Mouse (Mus musculus): ENCODE measurements around the gene Tmem132b. TPM values are rescaled to one million over a fixed set of nuclear protein-coding genes. Genes with fewer than 3 reads are reported as not detected.

The Tmem132b gene
- polyA plus RNA-seq, 1 experiment from 2014 or later: 0.64 TPM

DNA sequence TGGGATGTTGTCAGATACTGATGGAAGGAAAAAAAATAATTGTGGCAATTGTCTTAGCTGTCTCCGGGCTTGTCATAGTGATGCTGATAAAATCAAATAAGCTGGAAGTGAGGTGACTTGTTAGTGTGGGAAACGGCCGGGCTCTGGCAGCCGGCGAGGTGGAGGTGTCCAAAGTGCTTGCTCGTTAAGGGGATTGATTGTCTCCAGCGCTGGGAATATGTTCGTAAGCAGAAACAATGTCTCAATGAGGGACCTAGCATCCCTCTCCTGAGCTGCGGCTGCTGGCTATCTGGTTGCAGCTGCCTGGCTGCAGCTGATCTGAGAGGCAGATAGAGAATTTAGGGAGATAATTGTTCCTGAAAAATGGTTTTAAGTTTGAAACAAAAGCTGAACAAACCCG, 161.0 kb downstream of the Tmem132b start:
- Histone ChIP-seq H3K27ac (no peak overlapping the region), H3K36me3 (no peaks in the 10 kb centered on the region), H3K4me3 (no peak overlapping the region), H3K9ac (no peak overlapping the region), H3K9me3 (no peaks in the 10 kb centered on the region), H3K4me2 (replicated peaks) (no peak overlapping the region), H3K27me3 (no peaks in the 10 kb centered on the region), H3K4me1 (no peaks in the 10 kb centered on the region)
- ATAC-seq (ENCODE audit: insufficient number of reproducible peaks, insufficient read depth, low FRiP score, low TSS enrichment): no peak
- WGBS: 53% methylated on average over 10 of the region's 10 CpGs

DNA sequence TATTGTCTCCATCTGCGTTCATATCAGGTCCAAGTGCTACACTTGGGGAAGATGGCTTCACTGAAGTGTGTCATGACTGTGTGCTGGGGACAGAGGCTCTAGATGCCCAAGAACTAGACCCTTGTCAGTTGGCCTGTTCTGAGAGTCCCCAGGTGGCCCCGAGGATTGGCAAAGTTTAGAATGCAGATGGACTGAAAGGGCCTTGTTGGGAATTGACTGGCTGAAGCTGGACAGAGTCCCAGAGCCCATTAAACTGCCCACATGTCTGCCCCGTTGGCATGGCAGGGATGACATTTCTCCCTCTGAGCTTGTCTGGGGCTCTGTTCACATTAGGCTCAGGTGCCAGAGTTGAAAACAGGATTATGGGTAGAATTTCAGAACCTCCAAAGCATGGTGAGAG, 167.8 kb downstream of the Tmem132b start:
- Histone ChIP-seq H3K36me3 (no peaks in the 10 kb centered on the region), H3K27me3 (no peaks in the 10 kb centered on the region), H3K9me3 (no peaks in the 10 kb centered on the region), H3K4me3 (no peak overlapping the region), H3K27ac (no peak overlapping the region), H3K4me2 (replicated peaks) (no peak overlapping the region), H3K4me1 (no peaks in the 10 kb centered on the region), H3K9ac (no peak overlapping the region)
- ATAC-seq (ENCODE audit: insufficient number of reproducible peaks, insufficient read depth, low FRiP score, low TSS enrichment): no peak
- WGBS: 79% methylated on average over 3 of the region's 3 CpGs

DNA sequence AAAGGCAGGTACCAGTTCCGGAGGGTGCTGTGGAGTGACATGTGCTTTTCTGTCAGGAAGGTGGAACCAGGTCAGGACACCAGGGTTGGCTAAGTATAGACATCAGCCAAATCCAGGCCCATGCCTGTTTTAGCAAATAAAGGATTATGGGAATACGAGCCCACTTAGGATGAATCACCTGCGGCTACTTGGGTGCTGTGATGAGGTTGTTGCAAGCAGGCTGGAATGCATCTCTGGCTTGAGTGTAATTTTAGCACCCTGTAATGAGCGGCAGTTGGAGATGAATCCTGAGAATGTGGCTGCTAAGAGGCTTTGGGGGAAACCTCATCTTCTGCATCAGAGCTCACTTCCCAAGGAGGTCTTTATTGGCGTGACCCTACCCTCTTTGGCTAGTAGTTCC, 168.7 kb downstream of the Tmem132b start:
- H3K9me3 ChIP-seq: no peaks in the 10 kb centered on the region
- H3K36me3 ChIP-seq: no peaks in the 10 kb centered on the region
- no peaks in the 10 kb centered on the region for H3K27me3 ChIP-seq
- no peak overlapping the region for H3K4me3 ChIP-seq
- no peak overlapping the region for H3K4me2 ChIP-seq (replicated peaks)
- 81% methylated on average over 5 of the region's 5 CpGs for whole genome bisulfite sequencing
- H3K9ac ChIP-seq: no peak overlapping the region
- no peaks in the 10 kb centered on the region for H3K4me1 ChIP-seq
- H3K27ac ChIP-seq: no peak overlapping the region
- ATAC-seq (ENCODE audit: insufficient number of reproducible peaks, insufficient read depth, low FRiP score, low TSS enrichment): no peak

DNA sequence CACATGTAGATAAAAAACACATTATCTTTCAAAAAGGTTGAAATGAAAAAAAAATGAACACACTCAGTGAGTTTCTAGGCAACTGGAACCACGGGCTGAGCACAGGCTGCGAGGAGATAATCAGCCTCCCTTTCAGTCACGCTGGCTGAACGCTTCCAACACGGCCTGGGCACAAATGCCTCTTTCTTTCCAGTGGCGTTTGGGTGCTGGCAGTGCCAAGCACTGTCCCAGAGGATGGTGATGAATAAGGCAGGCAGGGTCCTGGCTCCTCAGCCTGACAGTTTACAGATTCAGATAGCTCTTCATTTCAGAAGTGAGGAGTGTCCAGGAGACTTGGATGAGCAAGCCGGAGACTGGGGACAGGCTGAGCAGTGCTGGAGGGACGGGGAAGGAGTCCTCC, 173.8 kb downstream of the Tmem132b start:
- WGBS: 73% methylated on average over 8 of the region's 8 CpGs
- Histone ChIP-seq H3K4me1 (no peaks in the 10 kb centered on the region), H3K27me3 (no peaks in the 10 kb centered on the region), H3K4me3 (no peak overlapping the region), H3K9me3 (no peaks in the 10 kb centered on the region), H3K27ac (no peak overlapping the region), H3K4me2 (replicated peaks) (no peak overlapping the region), H3K9ac (no peak overlapping the region), H3K36me3 (no peaks in the 10 kb centered on the region)
- ATAC-seq (ENCODE audit: insufficient number of reproducible peaks, insufficient read depth, low FRiP score, low TSS enrichment): no peak

DNA sequence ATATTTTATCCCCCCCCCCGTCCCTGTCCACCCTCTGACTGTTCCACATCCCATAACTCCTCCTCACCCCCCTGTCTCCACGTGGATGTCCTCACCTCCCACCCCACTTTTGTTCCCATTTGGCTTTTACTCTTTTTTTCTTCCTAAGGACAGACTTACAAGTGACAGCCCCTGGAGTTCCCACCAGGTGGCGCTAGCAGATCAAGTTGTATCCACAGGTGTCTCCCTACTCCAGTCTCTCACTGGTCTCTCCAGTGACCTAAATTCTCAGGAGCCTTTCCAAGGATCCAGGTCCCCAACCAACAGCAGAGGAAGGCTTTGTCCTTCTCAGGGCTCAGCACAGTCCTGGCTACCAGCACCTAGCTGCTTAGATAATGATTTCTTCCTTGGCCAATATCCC, 177.6 kb downstream of the Tmem132b start:
- Histone ChIP-seq H3K4me3 (no peak overlapping the region), H3K27me3 (no peaks in the 10 kb centered on the region), H3K4me1 (no peaks in the 10 kb centered on the region), H3K9ac (no peak overlapping the region), H3K36me3 (no peaks in the 10 kb centered on the region), H3K27ac (no peak overlapping the region), H3K4me2 (replicated peaks) (no peak overlapping the region), H3K9me3 (peaks cover 4% of the 10 kb centered on the region; the same call in 1 of the 2 replicates)
- WGBS: 7% methylated on average over 3 of the region's 3 CpGs
- no peak for ATAC-seq (ENCODE audit: insufficient number of reproducible peaks, insufficient read depth, low FRiP score, low TSS enrichment)

DNA sequence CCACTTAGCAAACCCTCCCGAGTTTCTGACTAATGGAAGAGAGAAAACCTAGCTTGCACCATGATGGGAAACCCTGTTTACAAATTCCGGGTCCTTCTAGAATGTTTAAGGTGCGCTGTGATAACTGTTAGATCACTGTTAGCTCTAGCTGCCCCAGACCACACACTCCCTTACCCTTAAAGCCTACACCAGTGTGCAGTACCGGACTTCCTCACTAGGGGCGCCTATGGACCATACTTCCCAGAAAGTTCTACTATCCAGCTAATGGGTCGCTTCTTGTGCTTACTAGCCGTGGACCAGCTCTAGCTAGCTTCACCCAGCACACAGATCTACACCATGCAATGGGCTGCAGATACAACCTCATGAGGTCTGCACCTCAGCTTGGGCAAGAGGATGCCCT, 195.2 kb downstream of the Tmem132b start:
- no peak overlapping the region for H3K9ac ChIP-seq
- peaks cover 8% of the 10 kb centered on the region; the same call in 1 of the 2 replicates for H3K9me3 ChIP-seq
- H3K36me3 ChIP-seq: no peaks in the 10 kb centered on the region
- 85% methylated on average over 7 of the region's 7 CpGs for WGBS
- no peak for ATAC-seq (ENCODE audit: insufficient number of reproducible peaks, insufficient read depth, low FRiP score, low TSS enrichment)
- H3K4me3 ChIP-seq: no peak overlapping the region
- H3K4me2 ChIP-seq (replicated peaks): no peak overlapping the region
- no peaks in the 10 kb centered on the region for H3K4me1 ChIP-seq
- H3K27me3 ChIP-seq: no peaks in the 10 kb centered on the region
- no peak overlapping the region for H3K27ac ChIP-seq

DNA sequence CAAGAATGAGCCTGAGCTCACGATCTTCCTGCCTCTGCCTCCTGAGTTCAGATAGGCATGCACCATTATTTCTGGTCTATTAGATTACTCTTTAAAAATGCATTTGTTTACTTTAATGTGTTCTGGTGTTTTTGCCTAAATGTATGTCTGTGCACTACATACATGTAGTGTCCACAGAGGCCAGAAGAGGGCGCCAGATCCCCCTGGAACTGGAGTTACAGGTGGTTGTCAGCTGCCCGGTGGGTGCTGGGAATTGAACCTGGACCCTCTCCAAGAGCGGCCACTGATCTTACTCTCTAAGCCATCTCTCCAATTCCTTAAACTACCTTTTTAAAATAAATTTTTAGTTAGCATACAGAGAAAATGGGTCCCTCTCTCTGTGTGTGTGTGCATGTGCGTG, 195.9 kb downstream of the Tmem132b start:
- Histone ChIP-seq H3K4me1 (no peaks in the 10 kb centered on the region), H3K4me2 (replicated peaks) (no peak overlapping the region), H3K4me3 (no peak overlapping the region), H3K27me3 (no peaks in the 10 kb centered on the region), H3K27ac (no peak overlapping the region), H3K36me3 (no peaks in the 10 kb centered on the region), H3K9ac (no peak overlapping the region), H3K9me3 (peaks cover 8% of the 10 kb centered on the region; the same call in 1 of the 2 replicates)
- no peak for ATAC-seq (ENCODE audit: insufficient number of reproducible peaks, insufficient read depth, low FRiP score, low TSS enrichment)
- 85% methylated on average over 5 of the region's 5 CpGs for WGBS

DNA sequence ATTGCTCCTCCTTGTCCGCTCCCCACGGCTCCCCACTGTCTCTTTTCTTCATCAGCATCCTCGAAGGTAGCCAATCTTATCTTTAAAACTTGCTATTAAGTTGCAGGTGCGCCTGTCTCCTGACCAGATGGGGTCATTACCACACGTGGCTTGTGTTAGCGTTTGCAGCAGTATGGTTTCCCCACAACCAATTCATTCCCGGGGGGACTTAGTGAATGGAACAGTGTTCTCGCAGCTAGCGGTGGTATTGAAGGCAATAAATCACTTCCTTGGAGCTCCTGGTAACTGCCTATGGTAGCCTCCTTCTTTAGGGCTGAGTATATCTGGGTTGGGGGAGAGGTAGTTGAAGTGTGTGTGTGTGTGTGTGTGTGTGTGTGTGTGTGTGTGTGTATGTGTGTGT, 196.4 kb downstream of the Tmem132b start:
- Histone ChIP-seq H3K27ac (no peak overlapping the region), H3K36me3 (no peaks in the 10 kb centered on the region), H3K9ac (no peak overlapping the region), H3K4me3 (no peak overlapping the region), H3K9me3 (peaks cover 8% of the 10 kb centered on the region; the same call in 1 of the 2 replicates), H3K4me2 (replicated peaks) (no peak overlapping the region), H3K4me1 (no peaks in the 10 kb centered on the region), H3K27me3 (no peaks in the 10 kb centered on the region)
- 88% methylated on average over 9 of the region's 9 CpGs for WGBS
- ATAC-seq (ENCODE audit: insufficient number of reproducible peaks, insufficient read depth, low FRiP score, low TSS enrichment): no peak

DNA sequence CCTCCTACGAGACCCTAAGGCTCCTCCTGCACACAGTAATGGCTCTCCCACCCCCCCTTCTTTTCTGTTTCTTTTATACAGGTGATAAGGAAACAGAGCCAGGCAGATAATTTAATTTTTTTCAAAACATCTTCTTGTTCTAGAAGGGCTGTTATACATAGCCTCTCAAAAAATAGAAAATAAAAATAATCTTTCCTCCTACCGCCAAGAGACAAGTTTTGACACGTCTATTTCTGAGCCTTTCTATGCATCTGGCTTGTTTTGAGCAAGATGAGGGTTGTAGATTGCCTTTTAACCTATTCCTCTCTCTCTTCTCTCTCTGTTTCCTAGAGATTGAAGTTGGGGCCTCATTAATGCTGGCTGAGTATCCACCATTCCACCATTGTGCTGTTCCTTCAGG, 196.9 kb downstream of the Tmem132b start:
- 79% methylated on average over 3 of the region's 3 CpGs for WGBS

DNA sequence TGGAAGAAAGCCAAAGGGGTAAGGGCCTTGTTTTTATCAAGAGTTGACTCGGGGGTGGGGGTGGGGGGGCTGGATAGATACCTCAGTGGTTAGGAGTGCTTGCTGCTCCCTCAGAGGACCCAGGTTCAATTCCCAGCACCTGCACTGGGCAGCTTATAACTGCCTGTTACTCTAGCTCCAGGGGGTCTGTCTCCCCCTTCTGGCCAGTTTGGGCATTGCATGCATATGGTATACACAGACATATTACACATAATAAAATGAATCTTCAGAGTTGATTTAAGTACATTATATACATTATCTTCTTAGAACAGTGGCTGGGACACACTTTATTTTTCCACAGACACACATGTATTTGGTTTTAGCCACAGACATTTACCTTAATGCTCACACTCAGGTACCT, 202.2 kb downstream of the Tmem132b start:
- Histone ChIP-seq H3K36me3 (no peaks in the 10 kb centered on the region), H3K4me2 (replicated peaks) (no peak overlapping the region), H3K27me3 (no peaks in the 10 kb centered on the region), H3K9me3 (0 out of 2 replicates have a peak, but pooled peaks cover 5% of the 10 kb centered on the region), H3K4me3 (no peak overlapping the region), H3K4me1 (no peaks in the 10 kb centered on the region), H3K9ac (no peak overlapping the region), H3K27ac (no peak overlapping the region)
- no peak for ATAC-seq (ENCODE audit: insufficient number of reproducible peaks, insufficient read depth, low FRiP score, low TSS enrichment)
- WGBS: 100% methylated on average over 1 of the region's 1 CpGs

More for the DNA sequence above, 196.9 kb downstream of the Tmem132b start:
- Histone ChIP-seq H3K4me2 (replicated peaks) (no peak overlapping the region), H3K9ac (no peak overlapping the region), H3K4me1 (no peaks in the 10 kb centered on the region), H3K36me3 (no peaks in the 10 kb centered on the region), H3K9me3 (peaks cover 8% of the 10 kb centered on the region; the same call in 1 of the 2 replicates), H3K4me3 (no peak overlapping the region), H3K27ac (no peak overlapping the region), H3K27me3 (no peaks in the 10 kb centered on the region)
- no peak for ATAC-seq (ENCODE audit: insufficient number of reproducible peaks, insufficient read depth, low FRiP score, low TSS enrichment)

DNA sequence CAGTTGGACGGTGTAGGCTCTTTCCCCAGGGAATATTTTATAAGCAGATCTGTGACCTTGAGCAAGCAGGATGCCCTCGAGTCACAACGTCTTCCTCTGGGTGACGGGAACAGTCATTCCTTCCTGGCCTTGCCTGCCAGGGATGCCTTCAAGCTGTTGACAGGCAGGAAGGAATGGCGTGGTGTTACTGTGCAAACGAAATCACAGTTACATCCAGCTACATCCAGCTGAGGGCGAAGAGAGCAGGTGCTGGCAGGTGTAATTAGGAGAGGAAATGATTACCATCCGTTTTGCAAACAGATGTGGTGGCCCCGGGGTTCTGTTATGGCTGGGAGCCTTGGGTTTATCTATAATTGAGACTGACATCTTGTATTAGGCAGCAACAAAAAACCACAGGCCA, 205.5 kb downstream of the Tmem132b start:
- H3K9ac ChIP-seq: no peak overlapping the region
- no peaks in the 10 kb centered on the region for H3K27me3 ChIP-seq
- no peak overlapping the region for H3K4me3 ChIP-seq
- ATAC-seq (ENCODE audit: insufficient number of reproducible peaks, insufficient read depth, low FRiP score, low TSS enrichment): no peak
- WGBS: 41% methylated on average over 9 of the region's 9 CpGs
- no peak overlapping the region for H3K4me2 ChIP-seq (replicated peaks)
- no peaks in the 10 kb centered on the region for H3K9me3 ChIP-seq
- no peak overlapping the region for H3K27ac ChIP-seq
- no peaks in the 10 kb centered on the region for H3K36me3 ChIP-seq
- H3K4me1 ChIP-seq: no peaks in the 10 kb centered on the region

DNA sequence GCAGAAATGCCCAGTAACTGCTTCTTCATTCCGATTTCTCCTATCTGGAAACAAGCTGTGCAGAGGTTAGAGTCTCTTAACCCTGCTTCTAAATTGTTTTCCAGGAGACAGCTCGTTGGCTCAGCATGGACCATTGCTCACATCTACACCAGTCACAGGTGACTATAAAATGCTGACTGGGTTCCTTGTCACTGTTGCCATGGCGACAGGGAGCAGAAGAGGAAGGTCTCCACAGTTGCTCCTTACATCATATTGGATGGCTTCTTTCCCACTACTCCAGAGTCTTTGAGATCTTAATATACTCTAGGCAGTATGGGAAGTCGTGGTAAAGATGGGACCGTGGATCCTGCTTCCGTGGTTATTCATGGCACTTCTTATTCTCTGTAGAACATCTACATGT, 211.9 kb downstream of the Tmem132b start:
- Histone ChIP-seq H3K4me2 (replicated peaks) (no peak overlapping the region), H3K4me1 (no peaks in the 10 kb centered on the region), H3K9ac (no peak overlapping the region), H3K9me3 (no peaks in the 10 kb centered on the region), H3K27me3 (no peaks in the 10 kb centered on the region), H3K36me3 (no peaks in the 10 kb centered on the region), H3K4me3 (no peak overlapping the region), H3K27ac (no peak overlapping the region)
- WGBS: 79% methylated on average over 6 of the region's 6 CpGs
- ATAC-seq (ENCODE audit: insufficient number of reproducible peaks, insufficient read depth, low FRiP score, low TSS enrichment): no peak

DNA sequence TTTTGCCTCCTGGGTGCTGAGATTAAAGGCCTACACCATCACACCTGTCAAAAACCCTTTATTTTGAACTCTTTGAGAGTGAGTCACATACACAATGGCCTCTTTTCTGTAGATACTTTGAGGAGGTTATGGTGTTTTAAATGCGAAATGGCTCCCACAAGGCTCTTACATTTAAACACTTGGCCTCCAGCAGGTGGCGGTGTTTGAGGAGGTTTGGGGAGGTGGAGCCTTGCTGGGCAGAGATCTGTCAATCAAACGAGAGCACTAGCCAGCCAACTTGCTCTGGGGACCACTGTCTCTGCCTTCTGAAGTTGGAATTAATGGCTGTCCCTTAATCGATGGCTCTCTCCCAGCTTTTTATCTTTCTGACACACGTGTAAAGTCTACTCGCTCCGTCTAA, 214.2 kb downstream of the Tmem132b start:
- no peaks in the 10 kb centered on the region for H3K27me3 ChIP-seq
- no peaks in the 10 kb centered on the region for H3K36me3 ChIP-seq
- H3K9ac ChIP-seq: no peak overlapping the region
- no peak overlapping the region for H3K4me3 ChIP-seq
- H3K4me2 ChIP-seq (replicated peaks): no peak overlapping the region
- no peaks in the 10 kb centered on the region for H3K4me1 ChIP-seq
- 60% methylated on average over 7 of the region's 7 CpGs for WGBS
- no peak for ATAC-seq (ENCODE audit: insufficient number of reproducible peaks, insufficient read depth, low FRiP score, low TSS enrichment)
- H3K27ac ChIP-seq: no peak overlapping the region
- H3K9me3 ChIP-seq: no peaks in the 10 kb centered on the region

Measured in embryonic facial prominence, embryonic 12.5 days (tissue).